Mouse (Mus musculus): ENCODE measurements around the gene Adamts14. TPM values are rescaled to one million over a fixed set of nuclear protein-coding genes. Genes with fewer than 3 reads are reported as not detected.

The Adamts14 gene
- 4.3 and 6.1 TPM in 2 replicates for total RNA-seq (2014; rRNA removed; ENCODE audit: low replicate concordance)
- 1.0 and 1.2 TPM in 2 replicates for polyA plus RNA-seq (2015; fragmentation: Nextera tagmentation; extraction: Ambion mirVana)

DNA sequence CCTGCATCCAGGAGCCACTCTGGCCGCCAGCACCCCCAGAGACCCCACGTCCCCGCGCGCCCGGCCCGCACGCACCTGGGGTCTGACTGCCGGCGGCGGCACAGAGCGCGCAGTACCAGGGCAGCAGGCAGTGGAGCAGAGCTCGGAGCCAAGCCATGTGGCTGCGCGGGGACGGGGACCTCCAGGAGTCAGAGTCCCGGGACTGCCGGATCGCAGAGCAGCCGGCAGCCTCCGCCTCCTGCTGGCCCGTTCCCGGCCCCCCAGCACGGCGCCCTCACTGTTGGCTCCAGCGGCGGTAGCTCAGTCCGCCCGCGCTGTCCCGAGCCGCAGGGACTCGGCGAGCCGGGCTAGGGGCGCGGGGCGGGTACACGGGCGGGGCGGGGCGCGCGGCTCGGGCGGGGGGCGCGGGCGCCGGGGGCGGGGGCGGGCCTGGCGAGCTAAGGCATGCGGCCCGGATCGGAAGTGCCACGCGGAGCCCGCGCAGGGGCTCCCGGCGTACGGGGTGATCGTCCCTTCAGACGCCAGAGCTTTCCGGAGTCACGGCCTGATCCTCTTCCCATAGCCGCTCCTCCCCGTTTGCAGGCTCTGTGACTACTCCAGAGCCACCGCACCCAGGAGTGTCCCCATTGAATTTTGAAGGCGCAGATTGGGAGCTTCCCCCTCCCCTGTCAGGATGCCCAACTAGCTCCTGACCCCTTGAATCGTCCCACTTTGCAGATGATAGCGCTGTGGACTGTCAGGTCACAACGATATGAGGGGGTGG is at the start of gene Adamts14:
TSS of gene Adamts14 (minus strand) at position 358 of the 763 bp plus-strand sequence.
- peaks cover 8% of the 10 kb centered on the region; the same call in 1 of the 2 replicates for H3K4me1 ChIP-seq (ENCODE audit: control insufficient read depth, insufficient read depth)
- WGBS, result 1% methylated on average over 66 of the region's 75 CpGs
- peak within 1 kb of the TSS; percentile 84 for H3K4me2 ChIP-seq (ENCODE audit: low read depth, low read length)
- H3K9me3 ChIP-seq (replicated peaks; ENCODE audit: control insufficient read depth, low read length), result no peaks in the 10 kb centered on the region
- ATAC-seq (ENCODE audit: insufficient read depth, low read depth), result peak; percentile 40
- H3K27ac ChIP-seq (ENCODE audit: low read depth), result peak within 1 kb of the TSS; percentile 75
- H3K4me3 ChIP-seq (ENCODE audit: low read depth, low read length), result peak within 1 kb of the TSS; percentile 52
- H3K36me3 ChIP-seq (replicated peaks; ENCODE audit: control insufficient read depth, insufficient read depth, low read length), result no peaks in the 10 kb centered on the region
- no peaks in the 10 kb centered on the region; the same call in none of the 2 replicates for H3K27me3 ChIP-seq (ENCODE audit: control insufficient read depth, insufficient read depth, low read length)
- H3K9ac ChIP-seq (replicated peaks; ENCODE audit: low read depth, low read length), result peak within 1 kb of the TSS; percentile 58
- peak; percentile 52 for DNase-seq (ENCODE audit: low spot score)
- TF ChIP-seq CTCF (IDR thresholded peaks at IDR 0.05; ENCODE audit: low read depth), result no peak
- TF ChIP-seq EP300 (IDR thresholded peaks at IDR 0.05; ENCODE audit: low read depth), result no peak

DNA sequence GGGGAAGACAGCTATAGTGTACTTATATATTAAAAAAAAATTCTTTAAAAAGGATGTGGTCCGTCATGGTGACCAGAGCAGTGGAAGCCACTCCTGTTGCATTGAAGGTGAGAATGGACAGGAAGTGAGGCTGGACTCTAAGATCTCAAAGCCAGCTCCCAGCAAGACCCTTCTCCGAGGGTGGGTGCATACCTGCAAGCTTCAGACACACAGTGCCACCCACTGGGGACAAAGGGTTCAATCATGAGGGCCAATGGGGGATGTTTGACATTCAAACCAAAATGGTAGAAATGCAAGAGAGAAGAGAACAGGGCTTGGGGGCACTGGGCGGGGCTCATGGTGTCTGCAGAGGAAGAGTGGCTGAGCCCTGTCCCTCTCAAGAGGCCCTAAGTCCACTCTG is 45.3 kb upstream of the Adamts14 start:
- Histone ChIP-seq H3K27ac (ENCODE audit: low read depth) (no peak overlapping the region), H3K4me2 (ENCODE audit: low read depth, low read length) (no peak overlapping the region), H3K4me3 (ENCODE audit: low read depth, low read length) (no peak overlapping the region), H3K9ac (replicated peaks; ENCODE audit: low read depth, low read length) (no peak overlapping the region), H3K36me3 (replicated peaks; ENCODE audit: control insufficient read depth, insufficient read depth, low read length) (peaks cover 42% of the 10 kb centered on the region), H3K9me3 (replicated peaks; ENCODE audit: control insufficient read depth, low read length) (no peaks in the 10 kb centered on the region), H3K4me1 (ENCODE audit: control insufficient read depth, insufficient read depth) (peaks cover 2% of the 10 kb centered on the region; the same call in 1 of the 2 replicates), H3K27me3 (ENCODE audit: control insufficient read depth, insufficient read depth, low read length) (no peaks in the 10 kb centered on the region)
- ATAC-seq (ENCODE audit: insufficient read depth, low read depth), result no peak
- DNase-seq (ENCODE audit: low spot score), result no peak
- TF ChIP-seq EP300 (IDR thresholded peaks at IDR 0.05; ENCODE audit: low read depth) (no peak), CTCF (IDR thresholded peaks at IDR 0.05; ENCODE audit: low read depth) (peak; percentile 28; the same call in 1 of the 2 replicates)
- WGBS, result 92% methylated on average over 3 of the region's 3 CpGs

DNA sequence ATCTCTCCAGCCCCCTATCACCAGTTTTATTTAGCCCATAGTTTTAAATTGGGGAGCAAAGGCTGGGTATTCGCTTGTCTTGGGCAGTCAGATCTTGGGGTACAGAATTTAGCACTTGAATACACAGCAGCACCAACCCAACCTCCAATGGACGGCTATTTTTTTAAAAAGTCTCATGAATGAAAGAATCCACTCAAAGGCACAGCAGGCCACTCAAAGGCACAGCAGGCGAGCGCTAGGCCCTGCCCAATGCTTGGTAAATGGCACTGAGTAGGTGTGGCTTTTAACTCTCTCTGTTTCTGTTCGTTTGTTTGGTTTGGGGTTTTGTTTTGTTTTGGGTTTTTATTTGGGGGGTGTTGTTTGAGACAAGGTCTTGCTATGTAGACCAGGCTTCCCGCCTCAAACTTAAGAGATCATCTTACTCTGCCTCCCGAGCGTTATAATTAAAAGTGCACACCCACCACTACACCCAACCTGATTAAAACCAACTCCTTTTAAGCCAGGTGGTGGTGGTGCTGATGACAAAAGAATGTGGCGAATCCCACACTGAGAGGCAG is 42.2 kb upstream of the Adamts14 start:
- WGBS, result 80% methylated on average over 9 of the region's 9 CpGs
- ATAC-seq (ENCODE audit: insufficient read depth, low read depth), result no peak
- TF ChIP-seq CTCF (IDR thresholded peaks at IDR 0.05; ENCODE audit: low read depth) (no peak), EP300 (IDR thresholded peaks at IDR 0.05; ENCODE audit: low read depth) (no peak)
- Histone ChIP-seq H3K27ac (ENCODE audit: low read depth) (no peak overlapping the region), H3K4me3 (ENCODE audit: low read depth, low read length) (no peak overlapping the region), H3K4me1 (ENCODE audit: control insufficient read depth, insufficient read depth) (peaks cover 12% of the 10 kb centered on the region), H3K9ac (replicated peaks; ENCODE audit: low read depth, low read length) (no peak overlapping the region), H3K27me3 (ENCODE audit: control insufficient read depth, insufficient read depth, low read length) (no peaks in the 10 kb centered on the region), H3K36me3 (replicated peaks; ENCODE audit: control insufficient read depth, insufficient read depth, low read length) (peaks cover 16% of the 10 kb centered on the region), H3K9me3 (replicated peaks; ENCODE audit: control insufficient read depth, low read length) (no peaks in the 10 kb centered on the region), H3K4me2 (ENCODE audit: low read depth, low read length) (no peak overlapping the region)
- no peak for DNase-seq (ENCODE audit: low spot score)

DNA sequence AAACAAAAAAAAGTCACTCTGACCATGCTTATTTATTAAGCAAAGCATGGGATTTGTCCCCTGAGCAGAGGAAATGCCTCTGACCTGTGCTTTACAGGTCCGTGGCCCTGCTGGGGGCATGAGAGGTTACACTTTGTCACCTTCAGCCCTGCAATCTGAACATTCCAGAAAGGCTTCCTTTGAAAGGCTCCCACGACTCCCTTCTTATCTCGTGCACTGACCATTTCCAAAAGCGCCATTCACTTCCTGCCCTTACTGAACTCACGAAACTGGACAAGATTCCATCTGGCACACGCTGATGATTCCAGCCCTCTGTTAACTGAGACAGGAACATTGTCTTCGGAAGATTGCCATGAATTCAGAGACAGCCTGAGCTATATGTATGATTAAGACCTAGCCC is 40.5 kb upstream of the Adamts14 start:
- no peak; the same call in 1 of the 2 replicates for ATAC-seq (ENCODE audit: insufficient read depth, low read depth)
- Histone ChIP-seq H3K27me3 (ENCODE audit: control insufficient read depth, insufficient read depth, low read length) (no peaks in the 10 kb centered on the region), H3K4me3 (ENCODE audit: low read depth, low read length) (no peak overlapping the region), H3K27ac (ENCODE audit: low read depth) (peak overlapping the region; percentile 2; the same call in 1 of the 2 replicates), H3K9ac (replicated peaks; ENCODE audit: low read depth, low read length) (no peak overlapping the region), H3K36me3 (replicated peaks; ENCODE audit: control insufficient read depth, insufficient read depth, low read length) (0 out of 2 replicates have a peak, but pooled peaks cover 4% of the 10 kb centered on the region), H3K9me3 (replicated peaks; ENCODE audit: control insufficient read depth, low read length) (no peaks in the 10 kb centered on the region), H3K4me2 (ENCODE audit: low read depth, low read length) (no peak overlapping the region), H3K4me1 (ENCODE audit: control insufficient read depth, insufficient read depth) (peaks cover 12% of the 10 kb centered on the region)
- 19% methylated on average over 7 of the region's 7 CpGs for WGBS
- DNase-seq (ENCODE audit: low spot score), result peak; percentile 51
- TF ChIP-seq CTCF (IDR thresholded peaks at IDR 0.05; ENCODE audit: low read depth), result no peak
- no peak for TF ChIP-seq EP300 (IDR thresholded peaks at IDR 0.05; ENCODE audit: low read depth)

DNA sequence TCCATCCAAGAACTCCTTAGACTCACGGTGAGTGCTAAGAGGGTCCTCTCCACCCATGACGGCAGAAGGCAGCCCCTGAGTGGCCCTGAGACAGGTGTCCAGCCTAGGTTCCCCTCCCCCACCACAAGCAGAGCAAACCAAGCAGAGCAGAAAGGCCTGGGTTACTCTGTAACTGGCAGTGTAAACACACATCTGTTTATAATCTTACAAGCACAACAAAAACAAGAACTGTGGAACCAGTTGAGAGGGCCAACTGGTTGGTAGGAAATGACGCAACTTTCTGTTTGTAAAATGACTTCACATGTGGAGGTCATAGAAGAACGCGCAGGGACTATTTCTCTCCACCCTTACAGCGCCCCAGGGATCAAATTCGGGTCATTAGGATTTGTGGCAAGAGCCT is 39.5 kb upstream of the Adamts14 start:
- Histone ChIP-seq H3K4me3 (ENCODE audit: low read depth, low read length) (no peak overlapping the region), H3K27me3 (ENCODE audit: control insufficient read depth, insufficient read depth, low read length) (no peaks in the 10 kb centered on the region), H3K9ac (replicated peaks; ENCODE audit: low read depth, low read length) (no peak overlapping the region), H3K27ac (ENCODE audit: low read depth) (peak overlapping the region; percentile 76), H3K9me3 (replicated peaks; ENCODE audit: control insufficient read depth, low read length) (no peaks in the 10 kb centered on the region), H3K4me1 (ENCODE audit: control insufficient read depth, insufficient read depth) (peaks cover 12% of the 10 kb centered on the region), H3K4me2 (ENCODE audit: low read depth, low read length) (no peak overlapping the region), H3K36me3 (replicated peaks; ENCODE audit: control insufficient read depth, insufficient read depth, low read length) (no peaks in the 10 kb centered on the region)
- ATAC-seq (ENCODE audit: insufficient read depth, low read depth) (no peak), DNase-seq (ENCODE audit: low spot score) (no peak)
- TF ChIP-seq EP300 (IDR thresholded peaks at IDR 0.05; ENCODE audit: low read depth), result no peak
- no peak for TF ChIP-seq CTCF (IDR thresholded peaks at IDR 0.05; ENCODE audit: low read depth)
- WGBS, result 57% methylated on average over 7 of the region's 7 CpGs

Measured in heart, postnatal 0 days (tissue).